Mouse (Mus musculus) megakaryocyte, embryonic 14.5 days (primary cell): ENCODE data around the gene Nudt13.
"Not testable (repeated sequence)": the region's sequence is repeated elsewhere in the genome, so short reads cannot be mapped to it uniquely, and the experiment has no call there.

ENCODE experiments used
- FLI1 ChIP-seq: IDR thresholded peaks from 2 replicates; pipeline ENCODE4 v1.6.1; 2012; ENCODE audit warnings: low read length, inconsistent platforms, mixed read lengths
- GATA1 ChIP-seq: IDR thresholded peaks from 3 replicates; pipeline ENCODE4 v1.6.1; 2012; ENCODE audit warnings: mixed read lengths, low read length, inconsistent platforms, borderline replicate concordance

- TF ChIP-seq GATA1, FLI1: not testable (repeated sequence)
Measured at GRCm38 (mm10) chr14:20305085-20305484, 10.6 kb downstream of the Nudt13 start.
